Mouse (Mus musculus) liver, postnatal 0 days (tissue): ENCODE data around the gene Nupl1.

ENCODE experiments used
- CTCF ChIP-seq: sonication (generic); IDR thresholded peaks from 2 replicates; pipeline ENCODE4 v1.5.1; 2016; ENCODE audit warnings: antibody characterized with exemption, low read depth
- EP300 ChIP-seq: IDR thresholded peaks from 2 replicates; pipeline ENCODE4 v1.6.1; 2016; ENCODE audit warnings: antibody characterized with exemption, low read depth, mild to moderate bottlenecking

- TF ChIP-seq CTCF (no peak), EP300 (no peak)
Observed at GRCm38 (mm10) chr14:60196884-60197283, 54.3 kb downstream of the Nupl1 start, which contains the start of gene Atp8a2.
